Mouse (Mus musculus) mouse embryonic stem cell (cell line): Measurements from ENCODE around the gene Pter.

Source experiments
- in situ Hi-C, 2 experiments: fragments of 300-500 bp; cut with MboI; formaldehyde crosslinking; loops; 1 replicate in 1 of 2; 3 replicates in 1 of 2; pipeline ENCODE4 v1.14.3; 2019 to 2020; ENCODE audit warnings: low sequenced_read_pairs in 2 of 2, low pct_unique_long_range_greater_than_20kb in 1 of 2, mixed read lengths in 1 of 2; ENCODE audit not compliant: unreplicated experiment in 1 of 2

The Pter gene

GRCm38 (mm10) chr2:12984901-12985732, 61.3 kb downstream of the Pter start:
- in situ Hi-C loops: no loop called here

- in situ Hi-C loops: no loop called here
Observed at GRCm38 (mm10) chr2:13000026-13000425, 76.2 kb downstream of the Pter start.

GRCm38 (mm10) chr2:13008433-13008832, 84.6 kb downstream of the Pter start:
- in situ Hi-C loops: no loop called here

GRCm38 (mm10) chr2:13009261-13009972, 85.6 kb downstream of the Pter start:
- in situ Hi-C loops: no loop called here

- in situ Hi-C loops: no loop called here
Observed at GRCm38 (mm10) chr2:13010030-13010459, 86.2 kb downstream of the Pter start.

GRCm38 (mm10) chr2:13010460-13011341, 86.9 kb downstream of the Pter start:
- in situ Hi-C loops: no loop called here

- in situ Hi-C loops: no loop called here
Observed at GRCm38 (mm10) chr2:13011472-13011871, 87.6 kb downstream of the Pter start, which contains the start of gene C1ql3. TSS of gene C1ql3 (minus strand) at chr2:13011806.

- in situ Hi-C loops: no loop called here
Observed at GRCm38 (mm10) chr2:13011973-13012372, 88.1 kb downstream of the Pter start.

- in situ Hi-C loops: no loop called here
Observed at GRCm38 (mm10) chr2:13018382-13018781, 94.5 kb downstream of the Pter start.

- in situ Hi-C loops: no loop called here
Observed at GRCm38 (mm10) chr2:13018861-13019260, 95.0 kb downstream of the Pter start.

- in situ Hi-C loops: no loop called here
Observed at GRCm38 (mm10) chr2:13038772-13039171, 114.9 kb downstream of the Pter start.

GRCm38 (mm10) chr2:13039785-13040184, 115.9 kb downstream of the Pter start:
- in situ Hi-C loops: no loop called here

- in situ Hi-C loops: no loop called here
Observed at GRCm38 (mm10) chr2:13044555-13044954, 120.7 kb downstream of the Pter start.

GRCm38 (mm10) chr2:13048649-13049048, 124.8 kb downstream of the Pter start:
- in situ Hi-C loops: no loop called here
